Mouse (Mus musculus): ENCODE data around the gene H2-M9. TPM values are rescaled to one million over a fixed set of nuclear protein-coding genes. Genes with fewer than 3 reads are reported as not detected.

The H2-M9 gene
- total RNA-seq (2023) = not detected in 4 replicates

GRCm38 (mm10) chr17:36642566-36642965 lies at the start of gene H2-M9:
Gene H2-M9 (minus strand): TSS chr17:36642666.

GRCm38 (mm10) chr17:36672119-36672518 lies 29.7 kb upstream of the H2-M9 start, which contains the start of gene H2-M1:
Gene H2-M1 (minus strand): TSS chr17:36672219.

Other genes starting within 250 kb of the H2-M9 start
- gene H2-M10.4, start 180.3 kb downstream of the H2-M9 start, total RNA-seq (2023) = not detected in 4 replicates
- gene H2-M11, start 95.6 kb downstream of the H2-M9 start, total RNA-seq (2023) = not detected in 4 replicates
- gene H2-M1, start 29.6 kb upstream of the H2-M9 start, total RNA-seq (2023) = not detected in 4 replicates
- not detected in 4 replicates for gene H2-M10.5, start 130.2 kb upstream of the H2-M9 start, total RNA-seq (2023)
- gene H2-M10.6, start 169.5 kb upstream of the H2-M9 start, total RNA-seq (2023) = not detected in 4 replicates
- 179 to 202 TPM (median 188 TPM) in 4 replicates for gene Trim26, start 194.5 kb upstream of the H2-M9 start, total RNA-seq (2023)
- not detected in 4 replicates for gene Trim15, start 224.5 kb upstream of the H2-M9 start, total RNA-seq (2023)
- 0.25 to 0.35 TPM in 2 of 4 replicates, not detected in the others for gene Trim10, start 226.9 kb upstream of the H2-M9 start, total RNA-seq (2023)
- not detected in 4 replicates for gene Trim40, start 247.5 kb upstream of the H2-M9 start, total RNA-seq (2023)